Mouse (Mus musculus): Measurements from ENCODE around the gene Haus4. TPM values are rescaled to one million over a fixed set of nuclear protein-coding genes. Genes with fewer than 3 reads are reported as not detected.
A peak's percentile ranks its signal among the peaks of the same experiment; 100 is the strongest.

The Haus4 gene
- total and polyA plus RNA-seq, 2 experiments from 2014 or later: 26.3 to 84.6 TPM

DNA sequence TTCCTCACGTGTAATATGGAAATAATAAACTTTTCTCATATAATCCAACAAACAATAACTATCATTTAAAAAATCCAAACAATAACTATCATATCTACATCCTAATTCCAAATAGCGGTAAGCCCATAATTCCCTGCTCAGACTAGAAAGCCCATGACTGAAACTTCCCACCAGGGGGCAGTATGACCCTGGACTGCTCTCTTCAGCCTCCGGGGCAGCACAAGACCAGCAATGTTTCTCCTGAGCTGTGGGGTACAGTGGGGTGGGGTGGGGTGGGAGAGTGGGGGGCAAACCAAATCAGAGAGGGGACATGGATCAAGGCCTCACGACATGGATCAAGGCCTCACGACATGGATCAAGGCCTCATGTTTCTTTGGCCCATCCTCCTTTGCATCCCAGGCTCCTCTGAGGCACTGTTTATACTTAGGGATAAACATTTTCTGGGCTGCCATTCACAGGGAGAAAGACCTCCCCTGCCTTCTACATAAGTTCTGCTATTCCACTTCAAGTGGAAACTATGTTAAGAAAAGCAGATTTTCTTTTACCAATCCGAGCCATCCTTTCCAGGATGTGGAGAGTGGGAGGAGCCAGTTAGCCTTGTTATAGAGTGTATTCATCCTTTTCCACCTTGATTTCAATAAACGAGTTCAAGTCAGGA lies 29.4 kb upstream of the Haus4 start:
- peak; percentile 74 for DNase-seq (ENCODE audit: low spot score)
- 26% methylated on average over 7 of the region's 7 CpGs for WGBS
- peaks cover 10% of the 10 kb centered on the region for H3K36me3 ChIP-seq (replicated peaks; ENCODE audit: control insufficient read depth, insufficient read depth, low read length)
- TF ChIP-seq CTCF (IDR thresholded peaks at IDR 0.05; ENCODE audit: low read depth) (peak; percentile 79), EP300 (IDR thresholded peaks at IDR 0.05; ENCODE audit: low read depth) (no peak)
- H3K4me3 ChIP-seq (ENCODE audit: low read depth, low read length): no peak overlapping the region
- H3K27me3 ChIP-seq (ENCODE audit: control insufficient read depth, insufficient read depth, low read length): no peaks in the 10 kb centered on the region
- H3K27ac ChIP-seq (ENCODE audit: low read depth): no peak overlapping the region
- H3K4me2 ChIP-seq (ENCODE audit: low read depth, low read length): no peak overlapping the region
- 0 out of 2 replicates have a peak, but pooled peaks cover 3% of the 10 kb centered on the region for H3K4me1 ChIP-seq (ENCODE audit: control insufficient read depth, insufficient read depth)
- no peaks in the 10 kb centered on the region for H3K9me3 ChIP-seq (replicated peaks; ENCODE audit: control insufficient read depth, low read length)
- H3K9ac ChIP-seq (replicated peaks; ENCODE audit: low read depth, low read length): no peak overlapping the region
- ATAC-seq (ENCODE audit: insufficient read depth, low read depth): peak; percentile 56

DNA sequence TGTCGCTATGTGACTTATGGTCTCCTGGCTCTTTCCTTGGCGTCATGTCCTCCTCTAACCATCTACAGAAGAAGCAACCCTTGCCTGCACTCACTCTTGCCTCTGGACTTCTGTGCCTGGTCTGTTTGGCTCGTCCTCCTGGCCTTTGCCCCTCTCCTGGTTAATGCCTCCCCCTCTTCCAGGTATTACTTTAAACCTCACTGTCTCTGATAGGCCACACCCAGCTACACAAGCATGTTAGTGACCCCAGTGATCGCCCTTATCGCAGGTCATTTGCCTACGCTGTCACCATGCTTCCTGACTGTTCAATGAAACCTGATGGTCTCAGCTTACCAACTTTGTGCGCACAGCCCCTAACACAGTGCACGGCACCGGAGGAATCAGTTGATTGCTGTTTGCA lies 28.1 kb upstream of the Haus4 start:
- 88% methylated on average over 9 of the region's 9 CpGs for WGBS
- Histone ChIP-seq H3K4me1 (ENCODE audit: control insufficient read depth, insufficient read depth) (no peaks in the 10 kb centered on the region; the same call in 1 of the 2 replicates), H3K36me3 (replicated peaks; ENCODE audit: control insufficient read depth, insufficient read depth, low read length) (peaks cover 10% of the 10 kb centered on the region), H3K4me3 (ENCODE audit: low read depth, low read length) (no peak overlapping the region), H3K4me2 (ENCODE audit: low read depth, low read length) (no peak overlapping the region), H3K27ac (ENCODE audit: low read depth) (no peak overlapping the region), H3K27me3 (ENCODE audit: control insufficient read depth, insufficient read depth, low read length) (no peaks in the 10 kb centered on the region), H3K9ac (replicated peaks; ENCODE audit: low read depth, low read length) (no peak overlapping the region), H3K9me3 (replicated peaks; ENCODE audit: control insufficient read depth, low read length) (no peaks in the 10 kb centered on the region)
- TF ChIP-seq CTCF (IDR thresholded peaks at IDR 0.05; ENCODE audit: low read depth) (no peak), EP300 (IDR thresholded peaks at IDR 0.05; ENCODE audit: low read depth) (no peak)
- DNase-seq (ENCODE audit: low spot score) (no peak), ATAC-seq (ENCODE audit: insufficient read depth, low read depth) (no peak)

GRCm38 (mm10) chr14:54579638-54580037 lies 25.2 kb upstream of the Haus4 start:
- Histone ChIP-seq H3K4me3 (ENCODE audit: low read depth, low read length) (no peak overlapping the region), H3K9me3 (replicated peaks; ENCODE audit: control insufficient read depth, low read length) (no peaks in the 10 kb centered on the region), H3K27me3 (ENCODE audit: control insufficient read depth, insufficient read depth, low read length) (no peaks in the 10 kb centered on the region), H3K4me2 (ENCODE audit: low read depth, low read length) (no peak overlapping the region), H3K9ac (replicated peaks; ENCODE audit: low read depth, low read length) (no peak overlapping the region), H3K36me3 (replicated peaks; ENCODE audit: control insufficient read depth, insufficient read depth, low read length) (peaks cover 5% of the 10 kb centered on the region), H3K4me1 (ENCODE audit: control insufficient read depth, insufficient read depth) (peaks cover 9% of the 10 kb centered on the region; the same call in 1 of the 2 replicates), H3K27ac (ENCODE audit: low read depth) (no peak overlapping the region)
- DNase-seq (ENCODE audit: low spot score) (no peak), ATAC-seq (ENCODE audit: insufficient read depth, low read depth) (no peak)
- 73% methylated on average over 7 of the region's 7 CpGs for WGBS
- no peak for TF ChIP-seq EP300 (IDR thresholded peaks at IDR 0.05; ENCODE audit: low read depth)
- TF ChIP-seq CTCF (IDR thresholded peaks at IDR 0.05; ENCODE audit: low read depth): no peak

DNA sequence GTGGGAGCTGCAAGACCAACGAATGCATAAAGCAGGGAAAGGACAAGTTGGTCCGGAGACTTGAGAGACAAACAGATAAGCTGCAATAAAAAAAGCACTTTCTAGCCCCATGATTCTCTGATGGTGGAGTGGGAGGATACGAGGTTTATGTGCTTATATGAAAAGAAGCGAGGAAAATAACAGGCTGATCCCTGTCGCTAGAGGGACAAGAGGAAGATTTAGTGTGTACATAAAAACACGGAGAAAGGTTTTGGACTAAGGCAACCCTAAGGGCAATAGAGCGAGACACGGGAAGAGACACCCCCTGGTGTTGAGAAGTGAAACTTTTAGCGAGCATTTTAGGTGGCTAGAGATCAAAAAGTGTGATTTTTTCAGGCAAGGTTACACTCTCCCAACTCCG lies 23.6 kb upstream of the Haus4 start:
- DNase-seq (ENCODE audit: low spot score) (peak; percentile 79), ATAC-seq (ENCODE audit: insufficient read depth, low read depth) (peak; percentile 44; the same call in 1 of the 2 replicates)
- no peaks in the 10 kb centered on the region for H3K9me3 ChIP-seq (replicated peaks; ENCODE audit: control insufficient read depth, low read length)
- peak overlapping the region; percentile 77 for H3K4me3 ChIP-seq (ENCODE audit: low read depth, low read length)
- under 1% methylated on average over 10 of the region's 10 CpGs for WGBS
- peak overlapping the region; percentile 77 for H3K9ac ChIP-seq (replicated peaks; ENCODE audit: low read depth, low read length)
- no peaks in the 10 kb centered on the region for H3K36me3 ChIP-seq (replicated peaks; ENCODE audit: control insufficient read depth, insufficient read depth, low read length)
- no peaks in the 10 kb centered on the region for H3K27me3 ChIP-seq (ENCODE audit: control insufficient read depth, insufficient read depth, low read length)
- peak overlapping the region; percentile 78 for H3K27ac ChIP-seq (ENCODE audit: low read depth)
- TF ChIP-seq EP300 (IDR thresholded peaks at IDR 0.05; ENCODE audit: low read depth) (no peak), CTCF (IDR thresholded peaks at IDR 0.05; ENCODE audit: low read depth) (peak; percentile 67)
- H3K4me1 ChIP-seq (ENCODE audit: control insufficient read depth, insufficient read depth): peaks cover 24% of the 10 kb centered on the region
- peak overlapping the region; percentile 88 for H3K4me2 ChIP-seq (ENCODE audit: low read depth, low read length)

GRCm38 (mm10) chr14:54577089-54577982 lies 22.9 kb upstream of the Haus4 start, which contains the start of gene Ajuba:
Ajuba (minus strand) TSS chr14:54577558.
- ATAC-seq (ENCODE audit: insufficient read depth, low read depth) (peak; percentile 62), DNase-seq (ENCODE audit: low spot score) (peak; percentile 88)
- Histone ChIP-seq H3K4me1 (ENCODE audit: control insufficient read depth, insufficient read depth) (peaks cover 31% of the 10 kb centered on the region), H3K27me3 (ENCODE audit: control insufficient read depth, insufficient read depth, low read length) (no peaks in the 10 kb centered on the region), H3K9me3 (replicated peaks; ENCODE audit: control insufficient read depth, low read length) (no peaks in the 10 kb centered on the region), H3K4me2 (ENCODE audit: low read depth, low read length) (peak within 1 kb of the TSS; percentile 88), H3K4me3 (ENCODE audit: low read depth, low read length) (peak within 1 kb of the TSS; percentile 77), H3K36me3 (replicated peaks; ENCODE audit: control insufficient read depth, insufficient read depth, low read length) (no peaks in the 10 kb centered on the region), H3K9ac (replicated peaks; ENCODE audit: low read depth, low read length) (peak within 1 kb of the TSS; percentile 77), H3K27ac (ENCODE audit: low read depth) (peak within 1 kb of the TSS; percentile 78)
- TF ChIP-seq EP300 (IDR thresholded peaks at IDR 0.05; ENCODE audit: low read depth): peak; percentile 76; the same call in 1 of the 2 replicates
- no peak for TF ChIP-seq CTCF (IDR thresholded peaks at IDR 0.05; ENCODE audit: low read depth)
- under 1% methylated on average over 66 of the region's 66 CpGs for WGBS

Data from heart, postnatal 0 days (tissue).